Mouse (Mus musculus): ENCODE data around the gene Myadml2. TPM values are rescaled to one million over a fixed set of nuclear protein-coding genes. Genes with fewer than 3 reads are reported as not detected.

Gene Myadml2
- total and polyA plus RNA-seq, 2 experiments from 2014 or later, result 1.5 to 3.2 TPM

DNA sequence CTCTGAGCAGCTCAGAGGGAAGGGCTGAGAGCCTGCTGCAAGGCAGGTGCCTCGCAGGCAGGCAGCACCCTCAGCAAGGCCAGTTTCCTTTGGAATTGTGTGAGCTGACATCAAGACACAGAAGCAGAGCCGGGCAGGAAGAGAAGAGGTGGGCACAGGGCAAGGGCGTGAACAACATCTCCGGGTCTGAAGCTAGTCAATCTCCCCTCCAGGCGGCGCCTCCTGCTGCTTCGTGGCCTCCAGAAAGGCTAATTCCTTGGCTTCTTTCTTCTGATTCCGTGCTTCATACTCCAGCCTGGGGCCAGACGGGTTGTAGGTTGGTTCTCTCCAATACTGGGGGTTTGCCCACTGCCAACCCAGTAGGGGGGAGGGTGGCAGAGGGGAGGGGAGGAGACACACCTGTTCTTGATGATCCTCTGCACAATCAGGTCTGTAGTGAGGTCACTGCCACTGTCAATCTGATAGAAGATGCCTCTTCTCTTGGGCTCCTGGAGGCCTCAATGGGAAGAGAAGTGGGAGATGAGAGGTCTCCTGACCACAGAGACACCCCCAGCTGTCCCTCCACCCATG is 37.4 kb downstream of the Myadml2 start:
- H3K36me3 ChIP-seq (ENCODE audit: insufficient read depth), result peaks cover 72% of the 10 kb centered on the region
- no peaks in the 10 kb centered on the region for H3K9me3 ChIP-seq (ENCODE audit: low read length)
- ATAC-seq, result no peak
- H3K4me2 ChIP-seq (ENCODE audit: low read depth), result no peak overlapping the region
- H3K4me1 ChIP-seq (ENCODE audit: insufficient read depth), result no peaks in the 10 kb centered on the region
- DNase-seq, result no peak
- no peak overlapping the region for H3K27ac ChIP-seq (ENCODE audit: low read depth, low read length)
- no peak overlapping the region for H3K4me3 ChIP-seq (ENCODE audit: low read depth, low read length)
- WGBS, result 88% methylated on average over 9 of the region's 9 CpGs
- no peaks in the 10 kb centered on the region for H3K27me3 ChIP-seq (ENCODE audit: insufficient read depth, low read length)
- no peak for TF ChIP-seq CTCF (IDR thresholded peaks at IDR 0.05; ENCODE audit: low read depth)
- no peak overlapping the region for H3K9ac ChIP-seq

DNA sequence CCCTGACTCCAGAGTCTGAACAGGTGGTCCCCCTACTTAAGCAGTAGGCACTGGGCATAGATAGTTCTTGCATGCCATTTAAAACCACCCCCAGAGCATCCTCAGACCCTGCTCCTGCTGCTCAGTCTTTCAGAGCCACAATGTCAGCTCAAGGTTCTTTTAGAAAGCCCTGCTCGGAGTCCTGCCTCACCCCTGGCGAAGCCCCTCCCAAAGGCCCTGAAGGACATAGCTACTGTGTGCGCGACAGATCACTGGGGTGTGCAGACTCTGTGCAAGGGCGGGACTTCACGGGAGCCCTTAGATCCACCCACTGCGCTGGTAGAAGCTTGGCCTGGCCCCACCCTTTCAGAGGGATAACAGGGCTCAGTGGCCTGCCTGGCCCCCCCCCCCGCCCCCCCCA is 38.7 kb downstream of the Myadml2 start:
- Histone ChIP-seq H3K9ac (no peak overlapping the region), H3K9me3 (ENCODE audit: low read length) (no peaks in the 10 kb centered on the region), H3K27me3 (ENCODE audit: insufficient read depth, low read length) (no peaks in the 10 kb centered on the region), H3K27ac (ENCODE audit: low read depth, low read length) (no peak overlapping the region), H3K4me1 (ENCODE audit: insufficient read depth) (no peaks in the 10 kb centered on the region), H3K4me3 (ENCODE audit: low read depth, low read length) (no peak overlapping the region), H3K4me2 (ENCODE audit: low read depth) (no peak overlapping the region), H3K36me3 (ENCODE audit: insufficient read depth) (peaks cover 74% of the 10 kb centered on the region)
- ATAC-seq, result no peak
- DNase-seq, result no peak
- TF ChIP-seq CTCF (IDR thresholded peaks at IDR 0.05; ENCODE audit: low read depth), result no peak
- WGBS, result 37% methylated on average over 8 of the region's 8 CpGs

- H3K36me3 ChIP-seq (ENCODE audit: insufficient read depth), result peaks cover 69% of the 10 kb centered on the region
- no peak for ATAC-seq
- no peak for DNase-seq
- H3K27me3 ChIP-seq (ENCODE audit: insufficient read depth, low read length), result no peaks in the 10 kb centered on the region
- no peak for TF ChIP-seq CTCF (IDR thresholded peaks at IDR 0.05; ENCODE audit: low read depth)
- H3K27ac ChIP-seq (ENCODE audit: low read depth, low read length), result no peak within 1 kb of the TSS
- H3K9me3 ChIP-seq (ENCODE audit: low read length), result no peaks in the 10 kb centered on the region
- no peaks in the 10 kb centered on the region for H3K4me1 ChIP-seq (ENCODE audit: insufficient read depth)
- no peak within 1 kb of the TSS for H3K4me3 ChIP-seq (ENCODE audit: low read depth, low read length)
- 8% methylated on average over 45 of the region's 45 CpGs for WGBS
- H3K9ac ChIP-seq, result peak within 1 kb of the TSS; percentile 26; the same call in 1 of the 2 replicates
- peak within 1 kb of the TSS; percentile 31 for H3K4me2 ChIP-seq (ENCODE audit: low read depth)
Measured at GRCm38 (mm10) chr11:120608241-120609034, 39.5 kb downstream of the Myadml2 start, which contains the start of gene Npb. TSS of gene Npb (plus strand) at chr11:120608477.

DNA sequence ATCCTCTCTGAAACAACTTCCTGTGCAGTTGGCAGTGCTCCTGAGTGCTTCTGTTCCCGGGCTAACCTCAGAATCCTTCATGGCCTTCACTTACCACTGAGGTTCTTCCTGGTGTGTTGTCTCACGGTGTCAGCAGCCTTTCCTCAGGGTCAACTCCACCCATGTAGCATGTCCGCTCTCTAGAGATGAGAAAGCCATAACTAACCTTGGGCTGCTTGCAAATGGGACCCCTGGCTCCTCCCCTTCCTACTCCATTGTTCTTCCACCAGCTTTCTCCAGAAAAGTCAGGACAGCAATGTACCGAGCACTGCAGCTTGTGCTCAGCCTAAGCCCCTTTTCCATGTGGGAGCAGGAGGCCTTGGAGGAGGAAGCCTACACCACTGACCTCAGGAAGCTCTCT is 41.2 kb downstream of the Myadml2 start:
- no peak for TF ChIP-seq CTCF (IDR thresholded peaks at IDR 0.05; ENCODE audit: low read depth)
- ATAC-seq, result no peak
- Histone ChIP-seq H3K4me3 (ENCODE audit: low read depth, low read length) (no peak overlapping the region), H3K4me2 (ENCODE audit: low read depth) (no peak overlapping the region), H3K36me3 (ENCODE audit: insufficient read depth) (peaks cover 68% of the 10 kb centered on the region), H3K9ac (no peak overlapping the region), H3K9me3 (ENCODE audit: low read length) (no peaks in the 10 kb centered on the region), H3K4me1 (ENCODE audit: insufficient read depth) (no peaks in the 10 kb centered on the region), H3K27me3 (ENCODE audit: insufficient read depth, low read length) (no peaks in the 10 kb centered on the region), H3K27ac (ENCODE audit: low read depth, low read length) (no peak overlapping the region)
- WGBS, result 76% methylated on average over 4 of the region's 4 CpGs
- DNase-seq, result no peak

GRCm38 (mm10) chr11:120605667-120606066 is 42.3 kb downstream of the Myadml2 start:
- DNase-seq (no peak), ATAC-seq (no peak)
- WGBS, result 86% methylated on average over 7 of the region's 7 CpGs
- Histone ChIP-seq H3K9ac (no peak overlapping the region), H3K27me3 (ENCODE audit: insufficient read depth, low read length) (no peaks in the 10 kb centered on the region), H3K4me1 (ENCODE audit: insufficient read depth) (no peaks in the 10 kb centered on the region), H3K27ac (ENCODE audit: low read depth, low read length) (no peak overlapping the region), H3K4me2 (ENCODE audit: low read depth) (no peak overlapping the region), H3K4me3 (ENCODE audit: low read depth, low read length) (no peak overlapping the region), H3K36me3 (ENCODE audit: insufficient read depth) (peaks cover 65% of the 10 kb centered on the region), H3K9me3 (ENCODE audit: low read length) (no peaks in the 10 kb centered on the region)
- TF ChIP-seq CTCF (IDR thresholded peaks at IDR 0.05; ENCODE audit: low read depth), result no peak

DNA sequence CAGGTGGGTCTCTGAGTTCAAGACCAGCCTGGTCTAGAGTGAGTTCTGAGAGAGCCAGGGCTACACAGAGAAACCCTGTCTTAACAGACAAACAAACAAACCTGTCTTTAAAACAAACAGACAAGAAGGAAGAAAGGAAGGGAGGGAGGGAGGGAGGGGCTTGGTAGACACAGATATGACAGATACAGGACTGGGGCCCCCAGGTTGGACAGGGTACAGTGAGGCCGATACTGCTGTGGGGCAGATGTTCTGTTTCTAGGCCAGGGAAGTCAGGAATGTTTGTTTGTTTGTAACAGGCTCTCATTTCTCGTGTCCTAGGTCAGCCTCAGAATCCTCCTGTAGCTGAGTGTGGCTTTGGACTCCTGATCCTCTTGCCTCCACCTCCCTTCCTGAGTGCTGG is 44.4 kb downstream of the Myadml2 start:
- H3K4me1 ChIP-seq (ENCODE audit: insufficient read depth), result peaks cover 6% of the 10 kb centered on the region; the same call in 1 of the 2 replicates
- ATAC-seq, result no peak
- no peak overlapping the region for H3K4me2 ChIP-seq (ENCODE audit: low read depth)
- no peak overlapping the region for H3K9ac ChIP-seq
- H3K9me3 ChIP-seq (ENCODE audit: low read length), result no peaks in the 10 kb centered on the region
- peaks cover 52% of the 10 kb centered on the region for H3K36me3 ChIP-seq (ENCODE audit: insufficient read depth)
- no peaks in the 10 kb centered on the region for H3K27me3 ChIP-seq (ENCODE audit: insufficient read depth, low read length)
- no peak for TF ChIP-seq CTCF (IDR thresholded peaks at IDR 0.05; ENCODE audit: low read depth)
- 88% methylated on average over 2 of the region's 2 CpGs for WGBS
- no peak overlapping the region for H3K27ac ChIP-seq (ENCODE audit: low read depth, low read length)
- DNase-seq, result no peak
- H3K4me3 ChIP-seq (ENCODE audit: low read depth, low read length), result no peak overlapping the region

DNA sequence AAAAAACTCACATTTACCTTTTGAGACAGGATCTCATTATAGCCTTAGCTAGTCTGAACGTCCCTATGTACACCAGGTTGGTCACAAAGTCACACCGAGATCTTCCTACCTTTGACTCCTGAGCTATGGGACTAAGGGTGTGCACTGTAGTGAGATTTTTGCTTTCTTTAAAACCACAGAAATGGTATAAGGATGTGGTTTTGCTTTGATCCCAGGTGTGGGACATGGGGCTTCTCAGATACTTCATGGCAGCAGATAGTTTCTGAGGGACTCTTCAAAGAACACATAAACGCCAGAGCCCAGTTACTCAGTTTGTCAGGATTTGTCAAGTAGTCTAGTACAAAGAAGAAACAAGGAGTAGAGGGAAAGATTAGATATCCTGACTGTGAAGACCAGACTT is 47.2 kb downstream of the Myadml2 start:
- ATAC-seq (no peak), DNase-seq (no peak)
- 97% methylated on average over 3 of the region's 3 CpGs for WGBS
- Histone ChIP-seq H3K9ac (no peak overlapping the region), H3K27ac (ENCODE audit: low read depth, low read length) (no peak overlapping the region), H3K27me3 (ENCODE audit: insufficient read depth, low read length) (no peaks in the 10 kb centered on the region), H3K36me3 (ENCODE audit: insufficient read depth) (peaks cover 47% of the 10 kb centered on the region), H3K9me3 (ENCODE audit: low read length) (no peaks in the 10 kb centered on the region), H3K4me1 (ENCODE audit: insufficient read depth) (peaks cover 13% of the 10 kb centered on the region), H3K4me2 (ENCODE audit: low read depth) (no peak overlapping the region), H3K4me3 (ENCODE audit: low read depth, low read length) (no peak overlapping the region)
- TF ChIP-seq CTCF (IDR thresholded peaks at IDR 0.05; ENCODE audit: low read depth), result no peak
